Mouse (Mus musculus) CD8-positive naive resting alpha-beta T cell, adult 2 months (primary cell): Measurements from ENCODE around the gene Slc25a39.
"Not testable (repeated sequence)": the region's sequence is repeated elsewhere in the genome, so short reads cannot be mapped to it uniquely, and the experiment has no call there.

Experiments
- DNase-seq, 2 experiments: peaks; one replicate each; pipeline ENCODE4 v3.0.0; 2022; ENCODE audit warnings: low read depth in 2 of 2, low spot score in 2 of 2

The Slc25a39 gene

DNA sequence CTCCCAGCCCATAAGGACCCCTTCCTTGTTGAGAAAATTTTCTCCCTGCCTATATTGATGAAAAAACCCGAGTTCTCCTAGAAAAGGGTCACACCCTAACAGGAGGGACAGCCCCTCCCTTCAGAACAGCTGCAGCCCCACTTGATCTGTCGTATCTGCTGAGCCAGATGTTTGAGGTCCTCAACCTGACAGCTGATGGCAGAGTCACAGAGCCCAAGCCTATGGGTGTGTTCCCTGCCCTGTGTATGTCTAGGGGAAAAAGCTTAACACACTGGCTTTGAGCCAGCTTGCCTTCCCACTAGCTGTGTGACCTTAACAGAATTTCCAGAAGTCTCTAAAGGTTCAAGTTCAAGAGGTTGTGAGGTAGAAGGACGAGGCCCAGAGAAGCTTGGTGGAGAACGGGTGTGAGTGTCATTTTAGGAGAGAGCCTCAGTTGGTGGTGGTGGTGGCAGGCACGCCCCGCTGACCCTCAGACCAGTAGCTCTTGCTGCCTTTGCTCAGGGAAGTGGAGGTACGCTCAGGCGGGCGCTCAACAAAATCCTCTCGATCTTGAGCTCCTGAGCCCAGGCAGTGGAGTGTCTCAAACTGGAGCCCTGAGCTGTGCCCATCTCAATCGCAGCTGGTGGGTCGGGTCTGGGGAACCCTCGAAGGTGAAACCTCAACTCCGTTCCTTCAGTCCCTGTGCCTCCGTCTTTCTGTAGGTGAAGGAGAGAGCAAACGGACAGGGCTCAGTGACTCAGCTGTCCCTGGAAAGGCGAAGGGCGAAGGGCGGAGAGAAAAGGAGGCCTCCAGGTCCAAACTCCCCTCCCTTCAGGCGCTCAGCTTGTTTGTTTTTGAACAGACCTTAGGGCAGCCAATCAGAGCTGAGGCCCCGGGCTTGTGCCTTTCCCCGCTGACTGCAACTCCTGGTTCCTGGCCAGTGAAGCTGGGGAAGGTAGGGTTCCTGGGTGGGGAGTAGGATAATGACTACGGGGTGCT, 32.3 kb downstream of the Slc25a39 start:
- no peak for DNase-seq

DNA sequence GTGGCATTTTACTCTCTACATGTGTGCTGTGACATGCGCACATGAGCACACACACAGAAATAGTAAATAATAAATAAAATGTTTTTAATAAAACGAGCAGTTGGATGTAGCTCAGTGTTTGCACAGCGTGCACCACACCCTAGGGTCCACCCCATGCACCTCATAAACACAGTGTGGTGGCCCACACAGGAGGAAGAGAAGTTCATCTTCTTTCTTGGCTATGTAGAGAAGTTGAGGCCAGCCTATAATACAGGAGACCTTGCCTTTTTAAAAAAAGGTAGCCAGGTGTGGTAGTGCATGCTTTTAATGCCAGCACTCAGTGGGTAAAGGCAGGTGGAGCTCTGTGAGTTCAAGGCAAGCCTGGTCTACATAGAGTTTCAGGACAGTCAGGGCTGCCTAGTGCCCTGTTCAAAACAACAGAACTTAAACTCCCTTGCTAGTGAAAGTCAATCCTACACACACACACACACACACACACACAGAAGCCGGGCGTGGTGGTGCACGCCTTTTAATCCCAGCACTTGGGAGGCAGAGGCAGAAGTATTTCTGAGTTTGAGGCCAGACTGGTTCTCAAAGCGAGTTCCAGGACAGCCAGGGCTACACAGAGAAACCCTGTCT, 33.5 kb downstream of the Slc25a39 start:
- no peak for DNase-seq

DNA sequence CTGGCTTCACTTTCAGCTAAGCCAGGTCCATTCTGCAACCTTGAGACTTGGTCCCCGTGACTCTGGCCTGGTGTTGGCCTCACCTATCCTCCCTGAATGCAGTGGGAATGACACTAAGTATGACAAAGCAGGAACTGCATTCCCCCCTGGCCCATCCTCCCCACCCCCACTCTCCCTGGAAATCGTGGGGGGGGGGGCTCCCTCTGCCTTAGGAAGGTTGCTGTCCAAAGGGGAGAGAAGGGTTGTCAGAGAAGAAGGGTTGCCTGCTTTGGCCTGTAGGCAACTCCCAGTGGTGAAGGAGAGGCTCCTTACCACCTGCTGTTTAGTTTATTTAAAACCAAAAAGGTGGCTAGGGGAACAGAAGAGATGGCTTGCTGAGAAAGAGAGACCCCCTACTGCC, 34.1 kb downstream of the Slc25a39 start:
- DNase-seq, result no peak

DNA sequence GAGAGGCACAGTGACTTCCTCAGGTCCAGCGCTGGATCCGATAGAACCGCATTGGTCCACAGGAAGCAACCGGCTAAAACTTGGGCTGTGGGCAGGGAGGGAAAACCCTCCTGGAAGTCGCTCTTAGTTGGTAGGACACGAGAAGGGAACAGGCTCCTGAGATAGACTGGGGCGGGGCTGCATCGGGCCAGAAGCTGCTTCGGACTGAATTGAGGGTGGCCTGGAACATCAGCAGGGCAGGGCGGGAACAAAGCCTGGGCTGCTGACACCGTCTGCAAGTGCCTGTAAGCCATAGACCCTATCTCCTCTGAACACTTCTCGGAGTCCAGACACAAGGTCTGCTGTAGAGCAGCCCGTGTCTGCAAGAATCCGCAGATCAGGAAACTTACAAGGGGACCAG, 34.8 kb downstream of the Slc25a39 start:
- no peak for DNase-seq

DNA sequence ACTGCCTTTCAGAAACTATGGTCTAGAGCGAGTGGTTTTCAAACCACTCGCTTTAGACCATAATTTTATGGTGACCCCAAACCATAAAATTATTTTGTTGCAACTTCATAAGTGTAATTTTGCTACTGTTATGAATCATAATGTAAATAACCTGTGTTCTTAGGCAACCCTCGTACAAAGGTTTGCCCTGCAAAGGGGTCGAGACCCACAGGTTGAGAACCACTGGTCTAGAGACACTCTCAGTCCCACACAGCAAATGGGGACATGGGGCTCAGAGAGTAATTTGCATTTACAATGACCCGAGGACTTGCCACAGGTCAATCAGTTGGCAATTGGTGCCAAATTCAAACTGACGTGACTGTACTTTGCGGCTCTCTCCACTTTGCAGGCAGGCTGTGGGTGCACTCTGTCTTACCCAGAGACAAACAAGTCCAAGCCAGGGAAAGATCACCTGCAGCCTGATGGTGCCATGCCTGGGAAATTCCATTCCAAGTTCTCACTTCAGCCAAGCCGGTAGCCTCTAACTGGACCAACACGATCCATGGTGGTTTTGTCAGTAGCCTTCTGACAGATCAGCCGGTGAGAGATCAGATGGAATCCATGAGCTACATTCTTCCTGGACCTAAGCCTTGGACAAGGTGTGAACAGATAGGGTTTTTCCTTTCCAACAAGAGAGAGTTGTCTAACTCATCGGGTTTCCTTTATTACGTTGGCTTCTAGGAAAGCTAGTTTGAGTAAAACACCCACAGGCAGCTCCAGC, 35.6 kb downstream of the Slc25a39 start:
- DNase-seq, result no peak

DNA sequence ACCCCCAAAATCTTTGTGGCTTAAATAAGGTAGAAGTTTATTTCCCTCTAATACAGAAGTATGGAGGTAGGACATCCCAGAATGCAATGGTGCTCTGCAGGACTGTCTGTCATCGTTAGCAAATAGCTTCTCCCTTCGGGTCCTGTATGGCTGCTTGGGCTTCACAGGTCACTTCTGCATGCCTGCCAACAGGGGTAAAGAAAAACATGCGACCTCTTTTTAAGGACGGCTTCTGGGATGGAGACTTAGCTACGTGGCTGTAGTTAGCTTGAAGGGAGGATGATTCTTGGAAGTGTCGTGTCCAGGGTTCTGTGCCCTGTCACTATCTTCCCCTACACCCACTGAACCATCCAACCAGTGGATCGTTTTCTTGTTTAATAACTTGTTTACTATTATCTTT, 37.5 kb downstream of the Slc25a39 start:
- DNase-seq, result no peak

DNA sequence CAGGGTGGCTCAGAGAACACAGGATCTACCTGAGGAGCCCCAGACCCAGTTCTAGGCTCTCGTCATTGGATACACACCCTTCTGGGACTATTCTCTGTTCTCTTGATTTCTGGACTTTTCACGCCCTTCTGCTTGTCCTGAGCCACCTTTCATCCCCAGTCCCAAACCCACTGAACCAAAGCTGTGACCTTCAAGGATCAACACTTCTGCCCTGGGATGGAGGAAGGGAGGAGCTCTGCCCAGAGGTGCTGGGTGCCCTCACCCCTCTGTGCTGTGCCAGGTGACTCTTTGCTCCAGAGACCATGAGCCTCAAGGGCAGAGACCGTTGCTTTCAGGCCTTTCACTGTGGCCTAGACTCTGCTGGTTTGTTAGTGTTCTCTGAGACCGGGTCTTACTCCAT, 38.5 kb downstream of the Slc25a39 start:
- no peak for DNase-seq

DNA sequence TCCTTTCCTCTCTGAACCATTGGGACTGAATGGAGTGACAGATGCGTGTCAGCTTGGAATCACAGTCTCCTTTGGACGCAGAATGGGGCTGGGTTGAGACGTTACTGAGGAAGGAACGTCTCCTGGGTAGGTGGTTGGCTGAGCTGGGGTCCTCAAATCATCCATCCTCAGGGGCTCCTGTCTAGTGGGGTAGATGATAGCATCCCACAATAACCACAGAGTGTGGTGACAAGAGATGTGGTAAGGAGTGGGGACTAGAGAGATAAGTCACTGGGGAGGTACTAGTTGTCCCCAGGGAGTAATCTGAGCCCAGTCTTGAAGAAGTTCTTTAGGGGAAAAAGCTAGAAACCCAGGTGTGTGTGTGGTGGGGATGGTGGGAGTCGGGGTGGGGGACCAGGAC, 39.4 kb downstream of the Slc25a39 start:
- no peak for DNase-seq

DNA sequence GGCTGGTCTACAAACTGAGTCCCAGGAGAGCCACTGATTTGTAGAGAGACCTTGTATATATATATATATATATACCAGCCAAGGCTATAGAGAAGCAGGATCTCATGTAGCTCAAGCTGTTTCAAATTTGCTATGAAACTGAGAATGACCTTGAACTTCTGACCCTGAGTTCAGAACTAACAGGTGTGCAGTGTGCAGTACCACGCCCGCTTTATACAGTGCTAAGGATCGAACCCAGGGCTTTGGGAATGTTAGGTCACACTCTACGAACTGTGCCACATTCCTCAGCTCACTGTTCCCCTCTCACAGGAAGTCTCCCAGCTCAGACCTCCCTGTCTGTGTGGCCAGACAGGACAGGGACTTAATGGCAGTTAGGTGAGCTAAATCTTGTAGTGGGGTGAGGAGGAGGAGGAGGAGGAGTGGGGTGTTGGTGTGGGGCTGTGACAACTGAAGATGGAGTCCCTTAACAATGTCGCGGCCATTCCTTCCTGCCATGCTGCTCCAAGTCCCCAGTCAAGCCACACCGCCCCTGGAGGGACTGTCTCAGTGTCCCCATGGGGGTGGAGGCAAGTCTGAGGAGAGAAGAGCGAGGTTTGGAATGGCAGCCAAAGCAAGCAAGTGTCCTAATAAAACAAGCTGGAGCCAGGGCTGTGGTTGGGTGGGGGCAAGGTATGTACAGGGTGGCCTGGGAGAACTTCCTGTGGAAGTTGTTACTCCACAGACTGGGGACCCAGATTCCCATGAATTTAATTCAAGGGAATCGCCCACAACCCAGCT, 40.1 kb downstream of the Slc25a39 start:
- DNase-seq, result no peak

DNA sequence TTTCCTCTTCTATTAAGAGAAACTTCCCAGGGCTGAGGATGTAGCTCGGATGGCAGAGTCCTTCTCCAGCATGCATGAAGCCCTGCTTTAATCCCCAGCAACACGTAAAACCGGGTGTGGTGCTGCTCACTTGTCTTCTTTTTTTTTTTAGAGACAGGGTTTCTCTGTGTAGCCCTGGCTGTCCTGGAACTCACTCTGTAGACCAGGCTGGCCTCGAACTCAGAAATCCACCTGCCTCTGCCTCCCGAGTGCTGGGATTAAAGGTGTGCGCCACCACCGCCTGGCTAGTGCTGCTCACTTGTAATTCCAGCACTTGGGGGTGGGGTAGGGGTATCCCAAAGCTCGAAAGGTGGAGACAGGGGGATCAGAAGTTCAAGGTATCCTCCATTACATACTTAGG, 41.6 kb downstream of the Slc25a39 start, which contains the start of gene Slc4a1:
Slc4a1 (minus strand) TSS at position 101 of the 400 bp plus-strand sequence.
- not testable (repeated sequence) for DNase-seq

DNA sequence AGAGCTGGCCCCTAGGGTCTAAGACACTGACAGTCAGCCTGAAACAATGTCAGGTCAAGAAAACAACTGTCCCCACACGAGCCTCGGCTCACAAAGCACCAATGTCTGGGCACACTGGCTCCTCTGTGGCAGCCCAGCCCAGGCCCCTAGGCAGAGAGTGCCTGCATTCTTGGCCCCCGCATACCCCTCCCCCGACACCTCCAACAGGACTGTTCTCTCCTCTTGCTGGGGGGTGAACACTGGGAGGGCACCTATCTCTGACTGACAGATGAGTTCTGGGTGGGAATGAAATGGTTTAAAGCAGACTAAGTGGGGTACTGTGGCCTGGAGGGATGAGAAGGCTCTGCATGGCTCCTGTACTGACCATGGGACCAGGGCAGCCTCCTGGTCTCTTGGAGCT, 42.0 kb downstream of the Slc25a39 start:
- DNase-seq, result no peak

DNA sequence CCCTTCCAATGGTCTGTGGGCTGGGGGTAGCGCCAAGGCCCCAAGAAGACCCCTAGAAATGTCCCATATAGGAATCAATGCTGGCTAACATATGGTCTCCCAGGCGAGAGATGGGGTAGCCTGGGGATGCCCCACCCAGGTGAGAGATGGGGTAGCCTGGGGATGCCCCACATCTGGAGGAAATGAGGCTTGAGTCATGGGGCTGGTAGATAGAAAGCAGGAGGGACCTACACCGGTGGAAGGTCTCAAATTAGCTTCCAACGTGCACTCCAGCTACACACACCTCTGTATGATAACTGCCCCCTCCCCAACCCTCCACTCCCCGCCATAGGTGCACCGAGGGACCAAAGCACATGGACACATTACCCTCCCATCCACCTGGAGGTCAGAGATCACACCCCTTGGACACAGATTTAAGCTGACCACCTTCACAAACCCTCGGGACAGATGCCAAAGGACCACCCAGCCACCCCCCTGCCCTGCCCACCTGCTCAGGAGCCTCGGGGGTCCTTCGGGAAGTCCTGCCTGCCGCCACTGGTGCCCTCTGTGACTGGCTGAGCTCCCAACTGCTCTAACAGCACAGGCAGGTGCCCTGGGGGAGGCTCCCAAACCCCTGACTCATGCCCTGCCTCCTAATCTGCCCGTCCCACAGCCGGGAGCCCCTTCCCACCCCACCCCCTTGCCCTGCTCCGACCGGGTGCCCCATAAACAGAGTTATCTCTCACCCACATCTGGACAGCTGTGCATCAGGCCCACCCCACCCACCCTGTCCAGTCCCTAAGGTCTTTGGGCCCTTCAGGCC, 43.0 kb downstream of the Slc25a39 start:
- DNase-seq, result no peak

DNA sequence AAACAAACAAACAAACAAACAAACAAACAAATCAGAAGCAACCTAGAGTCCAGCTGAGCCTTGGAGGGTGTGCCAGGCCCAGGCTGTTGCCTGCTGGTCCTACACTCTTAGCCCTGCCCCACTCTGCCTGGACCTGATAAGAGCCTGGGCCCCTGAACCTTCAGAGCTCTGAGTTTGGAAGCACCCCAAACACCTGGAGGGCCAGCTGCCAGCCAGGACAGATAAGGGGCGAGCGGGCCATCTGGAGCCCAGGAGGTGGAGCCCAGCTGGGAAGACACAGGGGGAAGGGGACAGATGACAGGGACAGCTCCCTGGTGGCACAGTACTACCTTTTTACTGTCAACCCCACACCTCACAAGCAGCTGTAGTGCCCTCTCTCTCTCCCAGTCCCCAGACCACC, 44.1 kb downstream of the Slc25a39 start:
- no peak for DNase-seq

DNA sequence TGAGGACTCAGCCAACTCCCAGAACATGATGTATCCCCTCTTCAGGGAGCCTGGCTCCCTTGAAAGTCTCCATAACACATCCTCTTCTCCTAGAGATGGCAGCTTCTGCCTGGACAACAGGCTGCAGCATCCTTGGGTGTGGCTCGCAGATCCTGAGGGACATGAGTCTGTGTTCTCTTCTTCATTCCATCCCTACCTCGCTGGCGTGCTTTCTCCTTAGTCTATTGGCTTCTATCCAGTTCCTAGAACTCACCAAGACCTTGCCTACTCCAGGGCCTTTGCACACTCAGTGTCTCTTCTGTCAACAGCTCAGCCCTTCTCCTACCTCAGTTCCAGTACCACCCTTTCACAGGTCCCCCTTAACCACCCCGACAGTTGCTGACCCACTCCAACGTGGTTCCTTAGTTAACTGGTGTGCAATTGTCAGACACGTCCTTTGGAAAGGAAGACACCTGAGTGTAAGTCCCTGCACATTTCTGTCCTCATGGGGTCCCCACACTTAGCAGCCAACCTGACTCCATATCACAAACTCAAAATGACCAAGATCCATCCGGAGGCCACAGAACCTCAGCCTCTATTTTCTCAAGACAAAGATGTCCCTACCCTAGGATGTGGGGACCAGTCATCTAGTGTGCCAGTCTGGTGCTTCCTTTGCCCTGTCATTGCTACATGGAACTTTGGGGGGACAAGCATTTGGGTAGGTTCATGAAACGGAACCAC, 45.8 kb downstream of the Slc25a39 start:
- DNase-seq, result no peak

DNA sequence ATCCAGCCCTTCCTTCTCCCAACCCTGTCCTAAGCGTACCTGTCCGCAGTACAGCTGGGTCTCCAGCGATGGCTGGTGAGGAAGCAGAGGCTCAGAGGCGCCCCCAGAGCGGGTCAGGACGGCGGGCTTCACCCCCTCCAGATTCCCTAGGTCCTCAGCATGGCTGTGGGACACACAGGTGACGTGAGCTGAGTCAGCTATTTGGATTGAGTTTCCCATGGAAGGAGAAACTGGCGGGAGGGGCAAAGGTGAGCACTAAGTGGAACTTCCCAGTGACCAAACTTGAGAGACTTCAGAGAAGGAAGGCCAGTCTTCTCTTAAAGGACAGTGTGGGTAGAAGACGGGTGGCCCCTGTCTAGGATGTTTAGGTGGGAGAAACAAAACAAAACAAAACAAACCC, 49.4 kb downstream of the Slc25a39 start:
- DNase-seq, result no peak

DNA sequence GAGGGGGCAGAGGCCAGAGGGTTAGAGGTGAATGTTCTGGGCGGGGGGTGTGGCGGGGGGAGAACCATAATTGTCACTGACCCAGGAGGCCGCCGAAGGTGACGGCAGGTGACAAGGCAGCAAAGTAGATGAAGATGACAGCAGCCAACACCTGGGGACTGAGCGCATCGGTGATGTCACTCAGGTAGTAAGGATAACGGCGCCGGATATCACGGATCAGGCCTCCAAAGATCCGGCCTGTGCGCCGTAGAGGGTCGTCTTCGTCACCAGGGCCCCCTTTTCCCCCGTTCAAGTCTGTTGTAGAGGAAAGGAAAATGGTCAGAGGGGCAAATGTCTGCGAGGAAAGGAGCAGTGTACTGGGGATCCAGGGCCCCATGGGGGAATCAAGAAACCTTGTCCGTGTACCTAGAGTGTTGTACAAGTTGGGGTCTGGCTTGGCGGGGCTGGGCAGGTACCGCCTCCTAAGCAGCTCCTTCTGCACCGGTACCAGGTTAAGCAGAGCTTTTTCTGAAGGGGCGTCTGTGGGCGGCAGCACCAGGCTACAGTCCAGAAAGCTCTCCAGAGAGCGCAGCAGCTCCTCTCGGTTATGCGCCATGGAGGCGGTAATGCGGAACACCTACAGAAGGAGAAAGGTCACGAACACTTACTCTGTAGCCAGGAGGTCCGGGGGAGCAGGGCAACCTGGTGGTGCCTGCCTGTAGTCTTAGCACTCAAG, 51.0 kb downstream of the Slc25a39 start:
- no peak for DNase-seq

DNA sequence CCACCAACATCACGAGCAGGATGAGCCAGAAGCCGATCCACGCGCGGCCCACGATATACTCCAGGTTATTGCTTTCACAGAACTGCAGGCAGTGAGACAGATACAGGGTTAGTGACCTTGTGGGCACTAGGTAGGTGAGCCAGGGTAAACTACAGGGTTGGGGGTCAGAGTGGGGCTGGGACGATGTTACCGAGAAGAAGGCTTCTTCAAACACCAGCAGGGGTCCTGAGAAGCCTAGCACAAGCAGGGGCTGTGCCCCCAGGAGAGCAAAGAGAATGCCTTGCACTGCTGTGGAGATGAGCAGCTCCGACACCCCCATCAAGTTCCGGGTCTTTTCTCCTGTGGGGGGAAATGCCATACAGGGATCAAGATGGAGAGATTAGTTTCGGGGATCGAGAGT, 51.6 kb downstream of the Slc25a39 start:
- no peak for DNase-seq

DNA sequence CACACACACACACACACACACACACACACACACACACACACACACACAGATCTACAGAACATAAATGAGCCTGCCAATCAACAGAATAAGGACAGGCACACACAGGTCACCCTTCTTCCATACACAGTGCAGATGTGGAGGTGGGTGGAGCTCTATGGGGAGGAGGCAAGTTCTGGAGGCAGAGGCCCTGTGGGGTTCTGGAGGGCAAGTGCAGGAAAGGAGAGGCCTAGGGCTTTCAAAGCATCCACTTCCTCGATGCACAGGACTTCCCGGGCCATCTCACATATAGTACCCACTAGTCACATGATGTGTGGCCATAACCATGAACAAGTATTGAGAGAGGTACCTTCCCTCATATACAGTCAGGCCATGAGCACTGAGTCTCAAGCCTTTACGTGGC, 52.2 kb downstream of the Slc25a39 start:
- no peak for DNase-seq

DNA sequence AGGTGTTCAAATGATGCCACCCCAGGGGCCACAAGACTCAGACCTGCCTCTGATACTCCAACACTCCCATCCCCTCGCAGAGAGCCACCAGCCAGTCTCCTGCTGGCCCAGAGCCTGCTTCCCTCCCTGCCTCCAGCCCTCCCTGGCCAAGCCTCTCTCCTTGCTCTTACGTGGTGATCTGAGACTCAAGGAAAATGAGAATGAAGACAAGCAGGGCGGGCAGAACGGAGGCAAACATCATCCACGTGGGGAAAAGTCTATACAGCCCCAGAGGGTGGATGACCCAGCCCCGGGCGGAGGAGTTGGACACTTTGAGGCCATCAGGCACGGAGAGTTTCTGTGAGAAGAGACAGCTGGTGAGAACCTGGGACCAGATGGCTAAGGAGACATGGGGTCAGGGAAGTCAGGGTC, 54.7 kb downstream of the Slc25a39 start:
- no peak for DNase-seq
